Mouse (Mus musculus) neural tube, embryonic 14.5 days (tissue): ENCODE results near the gene H2-Eb1. TPM values are rescaled to one million over a fixed set of nuclear protein-coding genes. Genes with fewer than 3 reads are reported as not detected.

ENCODE experiments used
- polyA plus RNA-seq: library from polyadenylated mRNA; unstranded; fragments of >200 nt; fragmentation: Nextera tagmentation; extraction: Ambion mirVana; gene quantifications from 2 replicates; pipeline ENCODE4 v1.2.1, GENCODE M21; 2014

H2-Eb1 gene
- polyA plus RNA-seq, 1 experiment from 2014 or later: 3.5 TPM

Other genes starting within 250 kb of the H2-Eb1 start
- gene H2-Oa, start 213.5 kb upstream of the H2-Eb1 start, polyA plus RNA-seq: not detected in 2 replicates
- gene H2-DMa, start 186.3 kb upstream of the H2-Eb1 start, polyA plus RNA-seq: 19.1 and 20.7 TPM in 2 replicates
- 109 and 160 TPM in 2 replicates for gene Brd2, start 183.2 kb upstream of the H2-Eb1 start, polyA plus RNA-seq
- gene H2-DMb2, start 162.6 kb upstream of the H2-Eb1 start, polyA plus RNA-seq: 0.16 and 0.18 TPM in 2 replicates
- 0.33 and 0.43 TPM in 2 replicates for gene H2-DMb1, start 152.8 kb upstream of the H2-Eb1 start, polyA plus RNA-seq
- gene Tap1, start 118.3 kb upstream of the H2-Eb1 start, polyA plus RNA-seq: 0.68 and 2.0 TPM in 2 replicates
- 0.63 and 1.3 TPM in 2 replicates for gene Psmb9, start 118.1 kb upstream of the H2-Eb1 start, polyA plus RNA-seq
- gene Psmb8, start 108.1 kb upstream of the H2-Eb1 start, polyA plus RNA-seq: 0.76 and 3.5 TPM in 2 replicates
- gene Tap2, start 102.3 kb upstream of the H2-Eb1 start, polyA plus RNA-seq: 0.70 and 0.90 TPM in 2 replicates
- not detected in 2 replicates for gene H2-Ob, start 67.0 kb upstream of the H2-Eb1 start, polyA plus RNA-seq
- gene H2-Ab1, start 48.2 kb upstream of the H2-Eb1 start, polyA plus RNA-seq: 1.1 and 1.7 TPM in 2 replicates
- gene H2-Aa, start 18.0 kb upstream of the H2-Eb1 start, polyA plus RNA-seq: 0.24 TPM in 1 of 2 replicates, not detected in the other
- 0.15 and 0.17 TPM in 2 replicates for gene H2-Eb2, start 19.8 kb downstream of the H2-Eb1 start, polyA plus RNA-seq
- not detected in 2 replicates for gene Btnl2, start 49.0 kb downstream of the H2-Eb1 start, polyA plus RNA-seq
- gene Btnl1, start 71.3 kb downstream of the H2-Eb1 start, polyA plus RNA-seq: not detected in 2 replicates
- gene BC051142, start 93.0 kb downstream of the H2-Eb1 start, polyA plus RNA-seq: 4.2 and 6.0 TPM in 2 replicates
- gene Btnl4, start 171.5 kb downstream of the H2-Eb1 start, polyA plus RNA-seq: not detected in 2 replicates
- gene Btnl6, start 211.5 kb downstream of the H2-Eb1 start, polyA plus RNA-seq: not detected in 2 replicates